Mouse (Mus musculus): Measurements from ENCODE around the gene Asah2. TPM values are rescaled to one million over a fixed set of nuclear protein-coding genes. Genes with fewer than 3 reads are reported as not detected.

Asah2 gene
- total and polyA plus RNA-seq, 3 experiments, result 0.38 to 0.73 (median 0.63) TPM

- Histone ChIP-seq H3K27me3 (replicated peaks) (no peaks in the 10 kb centered on the region), H3K36me3 (replicated peaks in 1 of 2; ENCODE audit: control insufficient read depth in 1 of 2, insufficient read depth in 1 of 2, low read length in 1 of 2) (no peaks in the 10 kb centered on the region), H3K4me2 (ENCODE audit: insufficient read depth, low read depth, poor library complexity, severe bottlenecking) (no peak overlapping the region), H3K27ac (ENCODE audit: insufficient read depth, low read depth) (no peak overlapping the region), H3K9ac (ENCODE audit: insufficient read depth, low read depth) (no peak overlapping the region), H3K4me3 (replicated peaks in 1 of 3; ENCODE audit: low read depth in 2 of 3, low read length in 2 of 3, poor library complexity in 1 of 3) (no peak overlapping the region), H3K9me3 (replicated peaks; ENCODE audit: low read length) (no peaks in the 10 kb centered on the region), H3K4me1 (ENCODE audit: control insufficient read depth in 1 of 2, insufficient read depth in 2 of 2) (peaks cover 0 to 6% of the 10 kb centered on the region in 2 experiments; a peak in 2 of 4 replicates), H3K79me2 (replicated peaks; ENCODE audit: control insufficient read depth, extremely low read depth, insufficient read depth, poor library complexity, severe bottlenecking) (no peaks in the 10 kb centered on the region)
- in situ Hi-C loops (cut with MboI; ENCODE audit: low pct_ligation_motif_present, low pct_unique_long_range_greater_than_20kb, low sequenced_read_pairs), result no loop called here
- dilution Hi-C loops (cut with MboI; ENCODE audit: extremely low pct_ligation_motif_present, extremely low pct_unique_long_range_greater_than_20kb, low sequenced_read_pairs), result no loop called here
- TF ChIP-seq POLR2A (IDR thresholded peaks at IDR 0.05; ENCODE audit: low read depth, low read length) (no peak), SMC3 (IDR thresholded peaks at IDR 0.05; ENCODE audit: low read depth, low read length) (peak; percentile 57), GABPA (IDR thresholded peaks at IDR 0.05; ENCODE audit: insufficient replicate concordance, low read depth, low read length) (no peak), RAD21 (IDR thresholded peaks at IDR 0.05; ENCODE audit: low read depth, low read length) (peak; percentile 70), CTCF (conservative IDR thresholded peaks at IDR 0.05 in 1 of 2, IDR thresholded peaks at IDR 0.05 in 1 of 2; ENCODE audit: low read depth in 2 of 2, low read length in 2 of 2) (peak; percentile 69 to 72), MYC (IDR thresholded peaks at IDR 0.05; ENCODE audit: low read depth, low read length) (0 out of 2 replicates have a peak, but pooled peaks have one; percentile 15)
- peak; percentile 77 for DNase-seq (ENCODE audit: extremely low read depth)
These were observed 77.6 kb downstream of the Asah2 start for GRCm38 (mm10) chr19:32030430-32030829.

GRCm38 (mm10) chr19:32025443-32025842, 82.6 kb downstream of the Asah2 start:
- no peak for DNase-seq (ENCODE audit: extremely low read depth)
- Histone ChIP-seq H3K27ac (ENCODE audit: insufficient read depth, low read depth) (no peak overlapping the region), H3K4me3 (replicated peaks in 1 of 3; ENCODE audit: low read depth in 2 of 3, low read length in 2 of 3, poor library complexity in 1 of 3) (no peak overlapping the region), H3K36me3 (replicated peaks in 1 of 2; ENCODE audit: control insufficient read depth in 1 of 2, insufficient read depth in 1 of 2, low read length in 1 of 2) (no peaks in the 10 kb centered on the region), H3K4me1 (ENCODE audit: control insufficient read depth in 1 of 2, insufficient read depth in 2 of 2) (no peaks in the 10 kb centered on the region), H3K9me3 (replicated peaks; ENCODE audit: low read length) (peaks cover 3% of the 10 kb centered on the region), H3K9ac (ENCODE audit: insufficient read depth, low read depth) (no peak overlapping the region), H3K4me2 (ENCODE audit: insufficient read depth, low read depth, poor library complexity, severe bottlenecking) (no peak overlapping the region), H3K27me3 (replicated peaks) (no peaks in the 10 kb centered on the region), H3K79me2 (replicated peaks; ENCODE audit: control insufficient read depth, extremely low read depth, insufficient read depth, poor library complexity, severe bottlenecking) (no peaks in the 10 kb centered on the region)
- in situ Hi-C loops (cut with MboI; ENCODE audit: low pct_ligation_motif_present, low pct_unique_long_range_greater_than_20kb, low sequenced_read_pairs), result no loop called here
- dilution Hi-C loops (cut with MboI; ENCODE audit: extremely low pct_ligation_motif_present, extremely low pct_unique_long_range_greater_than_20kb, low sequenced_read_pairs), result no loop called here
- TF ChIP-seq SMC3 (IDR thresholded peaks at IDR 0.05; ENCODE audit: low read depth, low read length) (no peak), MAFK (IDR thresholded peaks at IDR 0.05; ENCODE audit: insufficient replicate concordance, low read length) (no peak), RAD21 (IDR thresholded peaks at IDR 0.05; ENCODE audit: low read depth, low read length) (no peak), JUND (conservative IDR thresholded peaks at IDR 0.05; ENCODE audit: low read depth, low read length) (no peak), SIN3A (IDR thresholded peaks at IDR 0.05; ENCODE audit: low read length) (no peak), ZKSCAN1 (IDR thresholded peaks at IDR 0.05; ENCODE audit: borderline replicate concordance, low read depth, low read length) (no peak), RCOR1 (conservative IDR thresholded peaks at IDR 0.05; ENCODE audit: low read depth, low read length) (no peak), E2F4 (IDR thresholded peaks at IDR 0.05; ENCODE audit: insufficient replicate concordance, low read depth, low read length) (no peak), USF2 (conservative IDR thresholded peaks at IDR 0.05; ENCODE audit: low read depth, low read length) (no peak), HCFC1 (IDR thresholded peaks at IDR 0.05; ENCODE audit: low read depth, low read length) (no peak), UBTF (IDR thresholded peaks at IDR 0.05; ENCODE audit: low read depth, low read length) (no peak), PAX5 (IDR thresholded peaks at IDR 0.05; ENCODE audit: low read length) (no peak), BHLHE40 (IDR thresholded peaks at IDR 0.05; ENCODE audit: low read depth, low read length) (no peak), NRF1 (IDR thresholded peaks at IDR 0.05; ENCODE audit: low read depth, low read length) (no peak)

Measured in CH12.LX (cell line).